Mouse (Mus musculus) skeletal muscle tissue, postnatal 0 days (tissue): Measurements from ENCODE around the gene Ccr5. TPM values are rescaled to one million over a fixed set of nuclear protein-coding genes. Genes with fewer than 3 reads are reported as not detected.

ENCODE experiments used
- polyA plus RNA-seq: library from polyadenylated mRNA; unstranded; fragments of >200 nt; fragmentation: Nextera tagmentation; extraction: Ambion mirVana; gene quantifications from 2 replicates; pipeline ENCODE4 v1.2.1, GENCODE M21; 2015

Gene Ccr5
- 0.47 and 0.87 TPM in 2 replicates for polyA plus RNA-seq

DNA sequence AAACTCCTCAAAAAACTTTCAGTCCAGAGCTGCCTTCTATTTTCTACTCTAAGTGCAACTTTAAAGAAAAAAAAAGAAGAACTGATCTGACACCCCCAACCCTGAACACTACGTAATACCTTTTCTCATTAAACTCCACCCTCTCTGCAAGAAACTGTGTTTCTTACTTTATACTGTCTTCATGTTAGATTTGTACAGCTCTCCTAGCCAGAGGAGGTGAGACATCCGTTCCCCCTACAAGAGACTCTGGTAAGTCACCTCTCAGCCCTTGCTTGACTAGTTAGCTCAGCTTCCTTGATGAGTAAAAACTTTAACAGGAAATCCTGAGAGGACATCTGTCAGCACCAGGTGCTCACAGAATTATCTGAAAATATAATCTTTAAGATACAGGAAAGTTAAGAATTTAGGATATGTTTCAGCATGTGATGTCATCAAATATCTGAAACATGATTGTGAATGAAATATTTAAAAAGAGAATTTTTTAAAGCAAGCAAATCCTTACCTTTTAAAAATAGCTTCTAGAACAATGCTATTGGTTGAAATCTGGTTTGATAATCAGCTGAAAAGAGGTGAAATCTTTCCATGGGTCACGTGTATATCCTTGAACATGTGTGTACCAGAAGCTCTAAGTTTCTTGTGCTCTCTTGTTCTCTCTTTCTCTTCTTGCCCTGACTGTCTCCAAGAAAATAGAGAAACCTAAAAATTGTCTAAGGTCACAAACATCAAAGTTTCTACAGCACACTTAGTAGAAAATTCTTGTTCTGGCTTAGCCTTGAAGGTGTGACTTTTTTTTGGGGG lies at the start of gene Ccr5:
Gene Ccr5 (plus strand): TSS at position 157 of the 798 bp plus-strand sequence.

DNA sequence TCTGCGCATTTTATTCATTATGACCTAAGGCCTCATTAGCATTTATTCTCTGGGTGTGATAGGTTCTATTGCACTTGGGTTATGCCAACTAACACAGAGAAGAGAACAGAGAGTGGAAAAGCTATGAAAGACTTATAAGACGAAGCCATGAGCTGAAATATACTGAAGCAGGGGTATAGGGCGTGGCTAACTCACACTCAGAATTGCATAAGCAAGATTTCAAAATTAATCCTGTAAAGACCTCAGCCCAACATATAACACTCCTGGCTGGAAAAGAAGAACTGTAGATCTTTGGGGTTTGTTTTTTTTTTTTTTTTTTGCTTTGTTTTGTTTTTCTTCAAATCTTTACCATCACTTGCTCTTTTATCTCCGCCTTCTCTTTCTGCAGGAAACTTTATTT lies 19.6 kb upstream of the Ccr5 start, which contains the start of gene Ccr2:
Gene Ccr2 (plus strand): TSS at position 228 of the 400 bp plus-strand sequence.

Other genes with a start within 250 kb of the Ccr5 start
- gene Ccr1, start 152.9 kb upstream of the Ccr5 start, polyA plus RNA-seq = 3.6 and 4.5 TPM in 2 replicates
- not detected in 2 replicates for gene Ccr1l1, start 143.1 kb upstream of the Ccr5 start, polyA plus RNA-seq
- not detected in 2 replicates for gene Ccr3, start 99.6 kb upstream of the Ccr5 start, polyA plus RNA-seq
- 0.79 and 0.81 TPM in 2 replicates for gene Ccr2, start 19.6 kb upstream of the Ccr5 start, polyA plus RNA-seq
- 8.7 and 9.6 TPM in 2 replicates for gene 2010315B03Rik, start 191.2 kb downstream of the Ccr5 start, polyA plus RNA-seq